Mouse (Mus musculus): ENCODE measurements around the gene Rufy3.

DNA sequence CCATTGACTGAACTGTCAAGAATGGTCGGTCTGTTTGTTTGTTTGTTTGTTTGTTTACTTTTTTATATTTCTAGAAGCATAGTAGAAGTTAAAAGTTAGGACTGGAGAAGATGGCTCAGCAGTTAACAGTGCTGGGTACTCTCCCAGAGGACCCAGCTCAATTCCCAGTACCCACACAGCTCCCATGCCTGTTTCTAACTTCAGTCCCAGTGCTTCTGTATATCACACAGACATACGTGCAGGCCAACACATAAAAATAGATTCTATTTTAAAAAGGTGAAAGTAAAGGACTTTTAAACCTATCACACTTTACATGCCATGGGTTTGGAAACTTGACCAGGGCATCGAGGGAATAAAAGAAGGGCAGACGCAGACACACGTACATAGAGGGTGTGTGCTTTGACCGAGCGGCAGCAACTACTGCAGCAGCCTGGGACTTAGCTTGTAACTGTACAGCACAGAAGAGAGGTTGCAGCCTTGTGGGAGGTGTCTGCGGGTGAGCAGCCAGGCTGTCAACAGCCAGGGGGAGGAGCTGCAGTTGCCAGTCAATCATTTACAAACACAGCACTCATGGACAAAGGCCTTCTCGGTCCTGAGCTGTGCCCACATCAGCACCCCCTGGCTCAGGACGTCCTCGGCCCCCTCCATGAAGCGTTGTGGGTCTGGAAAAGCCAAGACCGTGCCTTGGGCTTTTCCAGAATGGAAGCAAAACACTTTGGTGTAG is 22.5 kb downstream of the Rufy3 start:
- TF ChIP-seq EP300 (IDR thresholded peaks at IDR 0.05; ENCODE audit: insufficient read depth, low read depth, low read length) (no peak), POLR2A (IDR thresholded peaks at IDR 0.05; ENCODE audit: insufficient read depth, low read length) (no peak), CTCF (IDR thresholded peaks at IDR 0.05; ENCODE audit: low read depth, low read length) (no peak)
